In the genomic region with DNA sequence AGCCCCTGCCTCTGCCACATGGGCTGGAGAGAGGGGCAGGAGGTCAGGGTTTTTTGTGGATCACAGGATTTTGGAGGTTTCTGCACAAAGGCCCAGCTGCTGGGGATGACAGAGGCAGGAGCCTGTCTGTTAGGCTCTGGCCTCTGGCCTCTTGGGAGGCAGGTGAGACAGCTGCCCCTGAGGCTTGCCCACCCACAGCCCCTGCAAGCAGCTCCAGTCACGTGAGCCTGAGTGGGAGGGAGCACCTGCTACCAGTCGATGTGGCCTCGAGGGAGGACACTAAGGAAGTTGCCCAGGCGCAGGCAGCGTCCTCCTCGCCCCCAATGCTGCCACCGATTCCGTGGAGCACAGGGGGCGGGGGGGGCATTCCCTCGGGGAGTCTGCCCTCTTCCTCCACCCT, we compare ENCODE assay signal across 27 mouse cellular contexts.
DNase-seq lines count a peak whose midpoint lies in the region; ATAC-seq lines count a peak whose summit lies in the region.
"Had no signal": no experiment of that assay in that cellular context is flagged by ENCODE, and none has a peak within 500 bp of the region (broad histone marks: within the 10 kb centered on the region; RNA-seq: fewer than 3 reads in every experiment).

No protein-coding gene starts in this region.

- H3K27ac ChIP-seq in forebrain, embryonic 10.5 days, result peak overlapping the region; percentile 64; the same call in 1 of the 2 replicates
- H3K27ac ChIP-seq in forebrain, embryonic 14.5 days (ENCODE audit: low read depth, low read length), result no peak overlapping the region
- H3K27ac ChIP-seq in hindbrain, embryonic 12.5 days, result 0 out of 2 replicates have a peak overlapping the region, but pooled peaks have one; percentile 3
- no peak overlapping the region for H3K27ac ChIP-seq in hindbrain, embryonic 16.5 days (ENCODE audit: low read depth, low read length)
- H3K27ac ChIP-seq in neural tube, embryonic 12.5 days, result no peak overlapping the region
- H3K27ac ChIP-seq: embryonic facial prominence, embryonic 15.5 days; kidney, postnatal 0 days; macrophage; stomach, postnatal 0 days had no signal

- DNase-seq in forebrain, embryonic 10.5 days (ENCODE audit: extremely low spot score, low spot score), result peak; percentile 25
- no peak for DNase-seq in forebrain, embryonic 14.5 days (ENCODE audit: low spot score)
- DNase-seq in retina, postnatal 1 day, result peak; percentile 40
- no peak for DNase-seq in retina, embryonic 14.5 days (ENCODE audit: low spot score)
- DNase-seq in right cerebral cortex, postnatal 14 days, result no peak
- DNase-seq: adrenal gland, postnatal 36 days; cerebellum, adult 11 months; cerebellum, adult 9-11 months; gastrocnemius, postnatal 14 days; heart, adult 11 months; kidney, adult 2 months; layer of hippocampus, adult 9-11 months; left cerebral cortex, postnatal 4 days; midbrain, embryonic 14.5 days; right cerebral cortex, postnatal 4 days; thymus, adult 2 months had no signal

- peaks cover 39% of the 10 kb centered on the region for H3K4me1 ChIP-seq in forebrain, embryonic 10.5 days
- H3K4me1 ChIP-seq in forebrain, embryonic 14.5 days (ENCODE audit: control insufficient read depth, insufficient read depth, low read length), result peaks cover 26% of the 10 kb centered on the region
- H3K4me1 ChIP-seq in hindbrain, embryonic 12.5 days, result peaks cover 22% of the 10 kb centered on the region
- H3K4me1 ChIP-seq in hindbrain, embryonic 16.5 days (ENCODE audit: control insufficient read depth, insufficient read depth, low read depth, low read length), result peaks cover 6% of the 10 kb centered on the region; the same call in 1 of the 2 replicates
- peaks cover 18% of the 10 kb centered on the region for H3K4me1 ChIP-seq in neural tube, embryonic 12.5 days

- H3K9me3 ChIP-seq in forebrain, embryonic 10.5 days, result no peaks in the 10 kb centered on the region
- H3K9me3 ChIP-seq in forebrain, embryonic 14.5 days (replicated peaks; ENCODE audit: control insufficient read depth, low read length), result no peaks in the 10 kb centered on the region
- no peaks in the 10 kb centered on the region for H3K9me3 ChIP-seq in hindbrain, embryonic 12.5 days (replicated peaks)
- H3K9me3 ChIP-seq in hindbrain, embryonic 16.5 days (ENCODE audit: control insufficient read depth, low read length), result no peaks in the 10 kb centered on the region
- no peaks in the 10 kb centered on the region for H3K9me3 ChIP-seq in neural tube, embryonic 12.5 days
- H3K9me3 ChIP-seq: embryonic facial prominence, embryonic 15.5 days; G1E had no signal

- ATAC-seq in forebrain, embryonic 14.5 days, result no peak
- no peak for ATAC-seq in hindbrain, embryonic 12.5 days (ENCODE audit: low FRiP score)
- no peak for ATAC-seq in hindbrain, embryonic 16.5 days
- ATAC-seq in neural tube, embryonic 12.5 days (ENCODE audit: low FRiP score, low read depth), result peak; percentile 48; the same call in 1 of the 2 replicates
- ATAC-seq: lung, postnatal 0 days; Patski had no signal

- H3K4me2 ChIP-seq in forebrain, embryonic 14.5 days (ENCODE audit: low read length), result no peak overlapping the region
- no peak overlapping the region for H3K4me2 ChIP-seq in hindbrain, embryonic 12.5 days (replicated peaks)
- H3K4me2 ChIP-seq in hindbrain, embryonic 16.5 days (ENCODE audit: low read length), result no peak overlapping the region
- H3K4me2 ChIP-seq in neural tube, embryonic 12.5 days (replicated peaks), result no peak overlapping the region
- H3K4me2 ChIP-seq: embryonic facial prominence, embryonic 15.5 days; heart, embryonic 11.5 days had no signal

- no peak overlapping the region for H3K4me3 ChIP-seq in forebrain, embryonic 10.5 days
- H3K4me3 ChIP-seq in forebrain, embryonic 14.5 days (ENCODE audit: low read depth, low read length), result no peak overlapping the region
- no peak overlapping the region for H3K4me3 ChIP-seq in hindbrain, embryonic 12.5 days
- H3K4me3 ChIP-seq in hindbrain, embryonic 16.5 days (ENCODE audit: low read length), result no peak overlapping the region
- H3K4me3 ChIP-seq in neural tube, embryonic 12.5 days, result no peak overlapping the region
- H3K4me3 ChIP-seq: embryonic facial prominence, embryonic 15.5 days had no signal

- H3K36me3 ChIP-seq in forebrain, embryonic 10.5 days (replicated peaks), result no peaks in the 10 kb centered on the region
- no peaks in the 10 kb centered on the region for H3K36me3 ChIP-seq in forebrain, embryonic 14.5 days (ENCODE audit: control insufficient read depth, insufficient read depth, low read length)
- no peaks in the 10 kb centered on the region for H3K36me3 ChIP-seq in hindbrain, embryonic 12.5 days
- no peaks in the 10 kb centered on the region for H3K36me3 ChIP-seq in hindbrain, embryonic 16.5 days (ENCODE audit: control insufficient read depth, insufficient read depth, low read length)
- no peaks in the 10 kb centered on the region for H3K36me3 ChIP-seq in neural tube, embryonic 12.5 days
- H3K36me3 ChIP-seq: embryonic facial prominence, embryonic 15.5 days; G1E had no signal

- 60% methylated on average over 10 of the region's 10 CpGs for WGBS in forebrain, embryonic 10.5 days
- 43% methylated on average over 10 of the region's 10 CpGs for WGBS in forebrain, embryonic 14.5 days
- 36% methylated on average over 10 of the region's 10 CpGs for WGBS in hindbrain, embryonic 12.5 days
- 52% methylated on average over 10 of the region's 10 CpGs for WGBS in hindbrain, embryonic 16.5 days
- WGBS in neural tube, embryonic 12.5 days, result 39% methylated on average over 10 of the region's 10 CpGs

- H3K27me3 ChIP-seq in forebrain, embryonic 10.5 days (ENCODE audit: poor library complexity, severe bottlenecking), result peaks cover 99% of the 10 kb centered on the region
- 0 out of 2 replicates have a peak, but pooled peaks cover 5% of the 10 kb centered on the region for H3K27me3 ChIP-seq in forebrain, embryonic 14.5 days (replicated peaks; ENCODE audit: control insufficient read depth, insufficient read depth, low read length)
- peaks cover 68% of the 10 kb centered on the region for H3K27me3 ChIP-seq in hindbrain, embryonic 12.5 days
- H3K27me3 ChIP-seq in hindbrain, embryonic 16.5 days (replicated peaks; ENCODE audit: control insufficient read depth, insufficient read depth, low read length), result no peaks in the 10 kb centered on the region
- H3K27me3 ChIP-seq in neural tube, embryonic 12.5 days (replicated peaks), result peaks cover 18% of the 10 kb centered on the region; the same call in 1 of the 2 replicates
- H3K27me3 ChIP-seq: embryonic facial prominence, embryonic 15.5 days; Patski had no signal

- no peak overlapping the region for H3K9ac ChIP-seq in forebrain, embryonic 14.5 days (ENCODE audit: low read length)
- H3K9ac ChIP-seq in hindbrain, embryonic 12.5 days, result no peak overlapping the region
- H3K9ac ChIP-seq in hindbrain, embryonic 16.5 days (ENCODE audit: low read depth, low read length), result no peak overlapping the region
- H3K9ac ChIP-seq in neural tube, embryonic 12.5 days, result no peak overlapping the region
- H3K9ac ChIP-seq: embryonic facial prominence, embryonic 15.5 days had no signal

Comparison
In these comparisons a context has a peak if more than half of its experiments do, and no peak if none do; other contexts are left out.
1. DNase-seq: peak in forebrain, embryonic 10.5 days (single experiment) and retina, postnatal 1 day (single experiment); none in forebrain, embryonic 14.5 days (single experiment), retina, embryonic 14.5 days (single experiment) and right cerebral cortex, postnatal 14 days (single experiment).
2. H3K27ac ChIP-seq: peak in forebrain, embryonic 10.5 days (single experiment) and hindbrain, embryonic 12.5 days (single experiment); none in forebrain, embryonic 14.5 days (single experiment), hindbrain, embryonic 16.5 days (single experiment) and neural tube, embryonic 12.5 days (single experiment).